Mouse (Mus musculus): Measurements from ENCODE around the gene Lgr5. TPM values are rescaled to one million over a fixed set of nuclear protein-coding genes. Genes with fewer than 3 reads are reported as not detected.
A peak's percentile ranks its signal among the peaks of the same experiment; 100 is the strongest.

Lgr5 gene
- polyA plus RNA-seq, 1 experiment = 43.5 TPM

- no peak for DNase-seq (ENCODE audit: extremely low spot score in 1 of 2, low spot score in 1 of 2)
These were observed 16.3 kb downstream of the Lgr5 start for GRCm38 (mm10) chr10:115571317-115571716.

GRCm38 (mm10) chr10:115570577-115570976 lies 17.0 kb downstream of the Lgr5 start:
- no peak for DNase-seq (ENCODE audit: extremely low spot score in 1 of 2, low spot score in 1 of 2)

- no peak for DNase-seq (ENCODE audit: extremely low spot score in 1 of 2, low spot score in 1 of 2)
These were observed 17.7 kb downstream of the Lgr5 start, which contains the start of gene A930009A15Rik for GRCm38 (mm10) chr10:115569712-115570491. A930009A15Rik (plus strand) TSS chr10:115569986.

- DNase-seq (ENCODE audit: extremely low spot score in 1 of 2, low spot score in 1 of 2) = no peak
These were observed 23.6 kb downstream of the Lgr5 start for GRCm38 (mm10) chr10:115563961-115564360.

GRCm38 (mm10) chr10:115562911-115563686 lies 24.5 kb downstream of the Lgr5 start:
- no peak for DNase-seq (ENCODE audit: extremely low spot score in 1 of 2, low spot score in 1 of 2)

- no peak for DNase-seq (ENCODE audit: extremely low spot score in 1 of 2, low spot score in 1 of 2)
These were observed 26.3 kb downstream of the Lgr5 start for GRCm38 (mm10) chr10:115561136-115561880.

- DNase-seq (ENCODE audit: extremely low spot score in 1 of 2, low spot score in 1 of 2) = no peak
These were observed 30.8 kb downstream of the Lgr5 start for GRCm38 (mm10) chr10:115556738-115557242.

GRCm38 (mm10) chr10:115555191-115555765 lies 32.3 kb downstream of the Lgr5 start:
- no peak for DNase-seq (ENCODE audit: extremely low spot score in 1 of 2, low spot score in 1 of 2)

- no peak for DNase-seq (ENCODE audit: extremely low spot score in 1 of 2, low spot score in 1 of 2)
These were observed 34.0 kb downstream of the Lgr5 start for GRCm38 (mm10) chr10:115553352-115554113.

GRCm38 (mm10) chr10:115551069-115551468 lies 36.5 kb downstream of the Lgr5 start:
- no peak for DNase-seq (ENCODE audit: extremely low spot score in 1 of 2, low spot score in 1 of 2)

GRCm38 (mm10) chr10:115550253-115550652 lies 37.3 kb downstream of the Lgr5 start:
- no peak for DNase-seq (ENCODE audit: extremely low spot score in 1 of 2, low spot score in 1 of 2)

GRCm38 (mm10) chr10:115542917-115543316 lies 44.7 kb downstream of the Lgr5 start:
- DNase-seq (ENCODE audit: extremely low spot score in 1 of 2, low spot score in 1 of 2) = no peak

- no peak for DNase-seq (ENCODE audit: extremely low spot score in 1 of 2, low spot score in 1 of 2)
These were observed 56.8 kb downstream of the Lgr5 start for GRCm38 (mm10) chr10:115530746-115531145.

- no peak for DNase-seq (ENCODE audit: extremely low spot score in 1 of 2, low spot score in 1 of 2)
These were observed 57.8 kb downstream of the Lgr5 start for GRCm38 (mm10) chr10:115529768-115530167.

GRCm38 (mm10) chr10:115528892-115529291 lies 58.7 kb downstream of the Lgr5 start:
- no peak for DNase-seq (ENCODE audit: extremely low spot score in 1 of 2, low spot score in 1 of 2)

GRCm38 (mm10) chr10:115521081-115521451 lies 66.5 kb downstream of the Lgr5 start:
- DNase-seq (ENCODE audit: extremely low spot score in 1 of 2, low spot score in 1 of 2) = no peak

GRCm38 (mm10) chr10:115520200-115521080 lies 67.1 kb downstream of the Lgr5 start:
- no peak for DNase-seq (ENCODE audit: extremely low spot score in 1 of 2, low spot score in 1 of 2)

- no peak for DNase-seq (ENCODE audit: extremely low spot score in 1 of 2, low spot score in 1 of 2)
These were observed 68.7 kb downstream of the Lgr5 start for GRCm38 (mm10) chr10:115518845-115519244.

- peak; percentile 14 to 23 for DNase-seq (ENCODE audit: extremely low spot score in 1 of 2, low spot score in 1 of 2)
These were observed 72.1 kb downstream of the Lgr5 start for GRCm38 (mm10) chr10:115515503-115515902.

Measured in frontal cortex, adult 2 months (tissue).